Mouse (Mus musculus): ENCODE measurements around the gene Usp47.
"Not testable (repeated sequence)": the region's sequence is repeated elsewhere in the genome, so short reads cannot be mapped to it uniquely, and the experiment has no call there.

Gene Usp47

DNA sequence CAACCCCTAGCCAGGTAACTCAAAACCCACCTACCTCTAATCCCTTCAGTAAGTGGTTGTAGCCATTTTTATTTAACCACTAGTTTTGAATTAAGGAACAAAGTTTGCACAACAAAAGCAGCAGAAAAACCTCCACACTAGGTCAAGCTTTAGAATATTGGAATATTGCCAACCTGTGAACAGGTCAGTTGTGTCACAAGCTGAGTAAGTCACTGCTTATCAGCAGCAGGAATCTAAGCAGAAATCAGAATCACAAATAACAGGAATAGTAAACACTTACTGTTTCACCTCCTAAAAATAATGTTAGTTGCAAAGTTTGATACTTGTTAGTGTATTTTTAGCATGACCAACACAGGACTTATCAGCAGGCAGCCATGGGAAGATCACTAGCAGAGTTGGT, 17.0 kb downstream of the Usp47 start:
- in situ Hi-C loops (cut with MboI, MseI), result loop anchor here (10.0 kb wide), 1 partner anchor 1245 kb away; no protein-coding TSS in a partner anchor

GRCm38 (mm10) chr7:112042758-112043157, 19.5 kb downstream of the Usp47 start:
- in situ Hi-C loops (cut with MboI, MseI), result loop anchor here (10.0 kb wide), 1 partner anchor 1242 kb away; no protein-coding TSS in a partner anchor

DNA sequence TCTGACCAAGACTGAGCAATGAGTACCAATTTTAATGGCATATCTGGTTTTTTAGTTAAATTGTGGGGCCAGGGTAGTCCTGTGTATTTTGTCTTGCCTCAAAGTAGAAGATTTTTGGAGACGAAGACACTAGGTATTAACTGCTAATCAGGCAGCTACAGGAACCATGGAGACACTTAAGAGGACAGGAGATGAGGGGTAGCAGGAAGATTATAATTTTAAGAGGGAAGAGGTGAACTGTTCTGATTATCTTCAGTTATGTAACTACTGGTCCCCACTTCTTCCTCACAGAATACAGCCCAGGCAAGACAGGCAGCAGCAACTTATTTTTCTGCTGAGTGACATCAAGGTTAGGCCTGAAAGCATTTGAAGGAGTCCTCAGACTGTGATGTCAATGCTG, 21.9 kb downstream of the Usp47 start:
- in situ Hi-C loops (cut with MboI, MseI), result loop anchor here (10.0 kb wide), 1 partner anchor 1240 kb away; no protein-coding TSS in a partner anchor

GRCm38 (mm10) chr7:112045794-112046388, 22.6 kb downstream of the Usp47 start:
- in situ Hi-C loops (cut with MboI, MseI), result loop anchor here (10.0 kb wide), 1 partner anchor 1239 kb away; no protein-coding TSS in a partner anchor

DNA sequence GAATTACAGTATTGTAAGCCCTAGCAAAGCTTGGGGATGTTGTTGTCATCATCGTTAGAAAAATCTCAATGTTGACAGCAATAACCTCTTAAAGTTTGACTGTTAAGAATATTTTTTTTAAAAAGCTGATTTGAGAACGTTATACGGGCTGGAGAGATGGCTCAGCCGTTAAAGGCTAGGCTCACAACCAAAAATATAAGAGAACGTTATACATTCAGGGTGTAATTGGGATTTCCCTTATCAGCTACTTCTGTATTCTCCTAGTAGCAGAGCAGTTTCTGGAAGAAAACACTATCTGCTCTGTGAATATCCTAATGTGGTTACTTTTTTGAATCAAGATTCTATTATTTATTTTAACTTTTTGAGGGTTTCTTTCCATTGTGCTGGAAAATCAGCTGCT, 25.3 kb downstream of the Usp47 start:
- in situ Hi-C loops (cut with MboI, MseI), result loop anchor here (10.0 kb wide), 1 partner anchor 1236 kb away; no protein-coding TSS in a partner anchor

- in situ Hi-C loops (cut with MboI, MseI), result no loop called here
Measured at GRCm38 (mm10) chr7:112053667-112054066, 30.4 kb downstream of the Usp47 start.

GRCm38 (mm10) chr7:112055901-112056625, 32.8 kb downstream of the Usp47 start:
- in situ Hi-C loops (cut with MboI, MseI), result no loop called here

GRCm38 (mm10) chr7:112074868-112075267, 51.6 kb downstream of the Usp47 start:
- in situ Hi-C loops (cut with MboI, MseI), result no loop called here

DNA sequence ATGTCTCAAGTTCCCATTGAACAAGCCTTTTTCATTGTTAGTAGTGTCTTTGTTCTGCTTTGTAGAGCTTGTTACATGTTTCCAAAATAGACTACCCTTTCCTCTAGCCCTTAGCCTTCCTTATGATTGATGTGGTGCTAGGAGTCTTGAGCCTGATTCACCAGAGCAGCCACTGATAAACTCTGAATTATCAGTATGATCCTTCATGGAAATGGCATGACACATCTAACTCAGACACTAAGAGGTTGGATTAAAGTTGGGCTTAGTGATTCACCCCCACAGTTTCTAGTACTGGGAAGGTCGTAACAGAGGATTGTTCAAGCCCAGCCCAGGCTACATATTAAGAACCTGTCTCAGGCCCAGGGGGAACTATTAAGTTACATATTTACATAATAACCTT, 59.3 kb downstream of the Usp47 start:
- in situ Hi-C loops (cut with MboI, MseI), result no loop called here

GRCm38 (mm10) chr7:112084222-112084621, 60.9 kb downstream of the Usp47 start:
- in situ Hi-C loops (cut with MboI, MseI), result no loop called here

DNA sequence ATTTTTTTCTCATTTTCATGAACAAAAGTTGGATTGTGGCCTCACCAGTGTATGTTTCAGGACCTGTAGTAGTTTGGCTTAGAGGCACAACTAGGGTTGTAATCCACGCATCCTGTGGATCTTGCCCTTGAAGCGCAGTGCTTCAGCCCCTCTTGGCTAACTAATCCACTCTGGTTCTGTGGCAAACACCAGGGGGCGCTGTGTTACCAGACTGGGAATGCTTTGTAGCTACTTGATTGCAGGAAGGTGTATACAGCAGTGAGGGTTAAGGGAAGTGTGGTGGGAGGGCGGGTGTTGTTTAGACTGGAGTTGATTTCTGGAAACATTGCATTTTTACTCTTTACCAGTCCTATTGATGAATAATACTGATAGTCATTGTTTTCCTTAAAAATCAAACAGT, 61.8 kb downstream of the Usp47 start:
- in situ Hi-C loops (cut with MboI, MseI), result no loop called here

DNA sequence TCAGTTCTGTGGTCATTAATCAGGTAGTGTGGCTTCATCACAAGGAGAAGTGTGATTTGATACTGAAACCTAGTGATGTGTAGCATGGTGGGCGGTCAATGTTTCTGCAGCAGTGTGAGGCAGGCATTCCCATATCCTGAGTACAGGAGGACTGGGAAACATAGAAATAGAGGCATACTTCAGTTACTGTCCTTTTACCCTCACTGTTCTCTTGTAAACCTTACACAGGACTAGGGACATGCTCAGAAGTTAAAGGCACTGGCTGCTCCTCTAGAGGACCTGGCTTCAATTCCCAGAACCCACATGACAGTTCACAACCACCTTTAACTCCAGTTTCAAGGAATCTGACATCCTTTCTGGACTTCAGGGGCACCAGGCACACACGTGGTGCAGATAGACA, 62.9 kb downstream of the Usp47 start:
- in situ Hi-C loops (cut with MboI, MseI), result no loop called here

DNA sequence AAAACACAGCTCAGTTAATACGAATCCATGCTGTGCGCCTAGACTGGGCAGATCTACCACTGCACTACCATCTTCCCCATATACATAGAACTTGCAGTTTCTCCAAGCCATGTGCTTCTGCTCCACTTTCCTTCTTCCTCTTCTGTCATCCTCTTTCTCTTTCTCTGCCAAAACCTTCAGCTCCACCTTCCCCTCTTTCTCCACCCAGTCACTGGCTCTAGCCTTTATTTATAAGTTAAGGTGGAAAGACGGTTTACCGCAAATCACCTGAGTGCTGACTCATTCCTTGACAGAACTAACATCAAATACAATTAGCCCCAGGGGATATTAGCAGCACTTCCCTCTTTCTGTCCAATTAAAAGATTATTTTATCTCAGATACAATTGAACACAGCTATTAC, 71.6 kb downstream of the Usp47 start:
- in situ Hi-C loops (cut with MboI, MseI), result not testable (repeated sequence)

DNA sequence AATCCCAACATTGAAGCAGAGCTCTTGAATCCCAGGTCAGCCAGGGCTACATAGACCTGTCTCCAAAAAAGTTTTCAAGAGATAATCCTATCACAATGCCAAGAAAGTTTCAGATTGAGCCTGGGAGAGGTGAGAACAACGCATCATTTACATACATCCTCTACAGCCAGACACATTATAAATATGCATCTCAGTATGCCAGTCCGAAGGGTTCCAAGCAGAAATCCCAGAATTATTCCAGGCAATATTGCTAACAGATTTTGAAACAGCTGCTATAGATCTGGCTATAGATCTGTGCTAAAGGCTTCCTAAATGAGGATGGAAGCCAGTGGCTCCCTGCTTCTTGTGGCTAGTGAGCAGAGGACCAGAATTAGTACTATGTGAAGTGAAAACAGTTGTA, 77.6 kb downstream of the Usp47 start:
- in situ Hi-C loops (cut with MboI, MseI), result no loop called here

- in situ Hi-C loops (cut with MboI, MseI), result no loop called here
Measured at GRCm38 (mm10) chr7:112102933-112103332, 79.6 kb downstream of the Usp47 start.

DNA sequence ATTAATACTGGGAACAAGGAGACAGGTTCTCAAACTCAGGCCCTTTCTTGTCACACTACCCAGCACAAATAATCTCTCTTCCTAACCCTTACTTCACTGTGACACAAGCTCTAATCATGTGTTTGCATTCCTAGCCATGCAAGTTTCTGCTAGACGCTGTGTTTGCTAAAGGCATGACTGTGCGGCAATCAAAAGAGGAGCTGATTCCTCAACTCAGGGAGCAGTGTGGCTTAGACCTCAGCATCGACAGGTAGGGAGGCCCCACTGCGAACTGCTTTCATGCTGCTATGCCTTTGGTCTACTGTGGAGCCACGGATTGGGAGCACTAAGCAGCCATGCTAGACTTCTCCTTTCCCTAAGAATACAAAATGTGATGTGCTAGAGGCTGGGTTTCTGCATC, 80.5 kb downstream of the Usp47 start:
- in situ Hi-C loops (cut with MboI, MseI), result no loop called here

- in situ Hi-C loops (cut with MboI, MseI), result no loop called here
Measured at GRCm38 (mm10) chr7:112108757-112109156, 85.5 kb downstream of the Usp47 start.

DNA sequence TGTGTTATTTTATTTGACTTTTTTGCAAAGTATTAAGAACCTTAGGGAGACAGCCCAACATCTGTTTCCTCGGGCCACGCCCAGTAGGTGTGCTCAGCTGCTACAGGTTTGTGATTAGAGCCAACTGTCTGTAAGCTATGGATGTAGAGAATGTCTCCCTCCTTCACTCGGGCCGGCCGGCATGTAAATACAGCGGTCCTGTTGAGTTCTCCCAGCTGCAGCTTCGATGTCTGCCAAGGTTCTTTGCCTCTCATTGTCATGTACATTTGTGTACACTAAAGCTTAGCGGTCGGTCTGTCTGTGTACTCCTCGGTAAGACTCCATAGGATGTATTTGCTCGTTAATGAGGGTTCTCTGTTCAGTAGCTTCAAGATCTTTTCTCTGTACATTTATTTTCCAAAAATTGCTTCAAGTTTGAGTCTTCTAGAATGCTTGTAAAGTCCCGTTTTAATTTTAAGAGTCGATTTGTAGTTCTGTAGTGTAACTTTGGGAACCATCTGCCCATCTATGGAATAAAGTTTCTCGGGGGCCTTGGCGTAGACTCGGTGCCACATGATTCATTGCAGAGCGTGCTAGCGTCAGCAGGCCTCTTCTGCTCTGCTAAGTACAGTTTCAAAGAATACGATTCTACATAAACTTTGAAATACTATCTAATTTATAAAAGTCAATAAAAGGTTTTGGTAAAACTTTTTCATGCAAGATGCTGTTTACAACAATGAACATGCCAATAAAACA, 87.5 kb downstream of the Usp47 start:
- in situ Hi-C loops (cut with MboI, MseI), result no loop called here

GRCm38 (mm10) chr7:112117501-112117900, 94.2 kb downstream of the Usp47 start:
- in situ Hi-C loops (cut with MboI, MseI), result no loop called here

GRCm38 (mm10) chr7:112118086-112118485, 94.8 kb downstream of the Usp47 start:
- in situ Hi-C loops (cut with MboI, MseI), result no loop called here

- in situ Hi-C loops (cut with MboI, MseI), result no loop called here
Measured at GRCm38 (mm10) chr7:112119248-112119647, 95.9 kb downstream of the Usp47 start.
